Mouse (Mus musculus) limb, embryonic 12.5 days (tissue): ENCODE results near the gene Zfp839. TPM values are rescaled to one million over a fixed set of nuclear protein-coding genes. Genes with fewer than 3 reads are reported as not detected.
A peak's percentile ranks its signal among the peaks of the same experiment; 100 is the strongest.

Experiments used
- ATAC-seq: fragments of 200-750 bp; cut with Nextera tagmentation; 2 replicates; pipeline ENCODE4 v1.8.0; 2017; ENCODE audit warnings: low read depth, moderate TSS enrichment; ENCODE audit not compliant: insufficient number of reproducible peaks, insufficient read depth, low FRiP score, low TSS enrichment
- H3K27ac ChIP-seq: fragments of 300-500 bp; sonication (generic); 2 replicates; pipeline ENCODE4 v1.5.1; 2016; ENCODE audit warnings: mild to moderate bottlenecking, moderate library complexity
- H3K27me3 ChIP-seq: fragments of 300-500 bp; sonication (generic); 2 replicates; pipeline ENCODE4 v1.6.1; 2016; ENCODE audit warnings: mild to moderate bottlenecking, moderate library complexity
- H3K36me3 ChIP-seq: fragments of 300-500 bp; sonication (generic); 2 replicates; pipeline ENCODE4 v1.6.1; 2016; ENCODE audit warnings: mild to moderate bottlenecking, moderate library complexity
- H3K4me1 ChIP-seq: fragments of 300-500 bp; sonication (generic); replicated peaks from 2 replicates; pipeline ENCODE4 v1.6.1; 2016
- H3K4me2 ChIP-seq: fragments of 300-500 bp; sonication (generic); 2 replicates; pipeline ENCODE4 v1.6.1; 2016; ENCODE audit warnings: mild to moderate bottlenecking, moderate library complexity
- H3K4me3 ChIP-seq: fragments of 300-500 bp; sonication (generic); replicated peaks from 2 replicates; pipeline ENCODE4 v1.5.1; 2016; ENCODE audit warnings: mild to moderate bottlenecking
- H3K9ac ChIP-seq: fragments of 300-500 bp; sonication (generic); replicated peaks from 2 replicates; pipeline ENCODE4 v1.6.1; 2016; ENCODE audit warnings: mild to moderate bottlenecking, moderate library complexity
- H3K9me3 ChIP-seq: fragments of 300-500 bp; sonication (generic); 2 replicates; pipeline ENCODE4 v1.6.1; 2016; ENCODE audit warnings: mild to moderate bottlenecking, moderate library complexity
- WGBS: fragments of 180-500 bp; shearing (Covaris S2); methylation state at CpG from one replicate; pipeline ENCODE4 v1.1.7; 2016; 5-methylcytosine and 5-hydroxymethylcytosine counted together
- polyA plus RNA-seq: library from polyadenylated mRNA; unstranded; fragments of >200 nt; fragmentation: Nextera tagmentation; extraction: Ambion mirVana; gene quantifications from 2 replicates; pipeline ENCODE4 v1.2.1, GENCODE M21; 2016

Zfp839 gene
- polyA plus RNA-seq, 1 experiment from 2014 or later = 8.2 TPM

- H3K9ac ChIP-seq = no peak overlapping the region
- no peaks in the 10 kb centered on the region for H3K9me3 ChIP-seq
- H3K4me3 ChIP-seq = no peak overlapping the region
- no peak for ATAC-seq
- WGBS = 73% methylated on average over 5 of the region's 5 CpGs
- H3K4me1 ChIP-seq = peaks cover 11% of the 10 kb centered on the region
- peaks cover 35% of the 10 kb centered on the region for H3K27me3 ChIP-seq
- H3K27ac ChIP-seq = no peak overlapping the region
- H3K4me2 ChIP-seq = no peak overlapping the region; the same call in 1 of the 2 replicates
- no peaks in the 10 kb centered on the region for H3K36me3 ChIP-seq
These were observed 8.1 kb upstream of the Zfp839 start for GRCm38 (mm10) chr12:110841731-110842493.

- H3K4me3 ChIP-seq = peak overlapping the region; percentile 43
- H3K4me1 ChIP-seq = peaks cover 5% of the 10 kb centered on the region
- H3K27ac ChIP-seq = no peak overlapping the region
- no peaks in the 10 kb centered on the region for H3K9me3 ChIP-seq
- peaks cover 37% of the 10 kb centered on the region for H3K27me3 ChIP-seq
- 19% methylated on average over 32 of the region's 32 CpGs for WGBS
- H3K4me2 ChIP-seq = peak overlapping the region; percentile 63
- ATAC-seq = no peak
- no peaks in the 10 kb centered on the region for H3K36me3 ChIP-seq
- peak overlapping the region; percentile 37; the same call in 1 of the 2 replicates for H3K9ac ChIP-seq
These were observed 6.6 kb upstream of the Zfp839 start for GRCm38 (mm10) chr12:110843194-110844048.

- peak overlapping the region; percentile 57 for H3K9ac ChIP-seq
- no peak for ATAC-seq
- no peaks in the 10 kb centered on the region for H3K36me3 ChIP-seq
- H3K4me1 ChIP-seq = peaks cover 5% of the 10 kb centered on the region
- 2% methylated on average over 42 of the region's 42 CpGs for WGBS
- H3K4me2 ChIP-seq = peak overlapping the region; percentile 63
- peak overlapping the region; percentile 43 for H3K4me3 ChIP-seq
- H3K27ac ChIP-seq = no peak overlapping the region
- H3K9me3 ChIP-seq = no peaks in the 10 kb centered on the region
- peaks cover 35% of the 10 kb centered on the region for H3K27me3 ChIP-seq
These were observed 5.6 kb upstream of the Zfp839 start for GRCm38 (mm10) chr12:110844227-110845130.

GRCm38 (mm10) chr12:110845131-110845880 lies 4.7 kb upstream of the Zfp839 start:
- Histone ChIP-seq H3K36me3 (no peaks in the 10 kb centered on the region), H3K27me3 (peaks cover 35% of the 10 kb centered on the region), H3K4me2 (peak overlapping the region; percentile 63), H3K27ac (0 out of 2 replicates have a peak overlapping the region, but pooled peaks have one; percentile 50), H3K9me3 (no peaks in the 10 kb centered on the region), H3K4me1 (peaks cover 5% of the 10 kb centered on the region), H3K4me3 (peak overlapping the region; percentile 43), H3K9ac (peak overlapping the region; percentile 57)
- WGBS = under 1% methylated on average over 36 of the region's 36 CpGs
- ATAC-seq = peak; percentile 72

- H3K4me1 ChIP-seq = peaks cover 12% of the 10 kb centered on the region
- H3K4me3 ChIP-seq = peak overlapping the region; percentile 43
- no peaks in the 10 kb centered on the region for H3K9me3 ChIP-seq
- H3K9ac ChIP-seq = 0 out of 2 replicates have a peak overlapping the region, but pooled peaks have one; percentile 57
- H3K36me3 ChIP-seq = no peaks in the 10 kb centered on the region
- 71% methylated on average over 6 of the region's 6 CpGs for WGBS
- no peak overlapping the region for H3K27ac ChIP-seq
- ATAC-seq = no peak
- peaks cover 35% of the 10 kb centered on the region for H3K27me3 ChIP-seq
- H3K4me2 ChIP-seq = peak overlapping the region; percentile 63
These were observed 3.8 kb upstream of the Zfp839 start for GRCm38 (mm10) chr12:110846191-110846765.

- peak overlapping the region; percentile 97 for H3K4me3 ChIP-seq
- 14% methylated on average over 9 of the region's 9 CpGs for WGBS
- 0 out of 2 replicates have a peak, but pooled peaks have one; percentile 4 for ATAC-seq
These were observed 840 bp downstream of the Zfp839 start for GRCm38 (mm10) chr12:110850929-110851256.

GRCm38 (mm10) chr12:110851414-110851813 lies 1.4 kb downstream of the Zfp839 start:
- H3K36me3 ChIP-seq = peaks cover 15% of the 10 kb centered on the region
- peak overlapping the region; percentile 96 for H3K9ac ChIP-seq
- no peak for ATAC-seq
- peaks cover 8% of the 10 kb centered on the region for H3K27me3 ChIP-seq
- H3K4me1 ChIP-seq = peaks cover 11% of the 10 kb centered on the region
- H3K4me3 ChIP-seq = peak overlapping the region; percentile 97
- H3K4me2 ChIP-seq = peak overlapping the region; percentile 75
- no peak overlapping the region for H3K27ac ChIP-seq
- 88% methylated on average over 12 of the region's 12 CpGs for WGBS
- H3K9me3 ChIP-seq = no peaks in the 10 kb centered on the region

More at GRCm38 (mm10) chr12:110850929-110851256, 840 bp downstream of the Zfp839 start:
- Histone ChIP-seq H3K27ac (peak overlapping the region; percentile 74; the same call in 1 of the 2 replicates), H3K9me3 (no peaks in the 10 kb centered on the region), H3K27me3 (peaks cover 13% of the 10 kb centered on the region), H3K4me2 (peak overlapping the region; percentile 75), H3K9ac (peak overlapping the region; percentile 96), H3K36me3 (peaks cover 10% of the 10 kb centered on the region), H3K4me1 (peaks cover 14% of the 10 kb centered on the region)

- Histone ChIP-seq H3K4me1 (peaks cover 11% of the 10 kb centered on the region), H3K4me3 (no peak overlapping the region), H3K4me2 (no peak overlapping the region), H3K9ac (no peak overlapping the region), H3K27ac (no peak overlapping the region), H3K9me3 (no peaks in the 10 kb centered on the region), H3K36me3 (peaks cover 20% of the 10 kb centered on the region), H3K27me3 (peaks cover 3% of the 10 kb centered on the region; the same call in 1 of the 2 replicates)
- 82% methylated on average over 1 of the region's 1 CpGs for WGBS
- no peak for ATAC-seq
These were observed 1.9 kb downstream of the Zfp839 start for GRCm38 (mm10) chr12:110851923-110852322.

- H3K27ac ChIP-seq = no peak overlapping the region
These were observed 5.0 kb downstream of the Zfp839 start for GRCm38 (mm10) chr12:110854786-110855737.

More at GRCm38 (mm10) chr12:110854786-110855737, 5.0 kb downstream of the Zfp839 start:
- no peaks in the 10 kb centered on the region for H3K27me3 ChIP-seq
- WGBS = 86% methylated on average over 32 of the region's 32 CpGs
- H3K9me3 ChIP-seq = no peaks in the 10 kb centered on the region
- no peak overlapping the region for H3K4me3 ChIP-seq
- H3K9ac ChIP-seq = no peak overlapping the region
- no peak overlapping the region for H3K4me2 ChIP-seq
- peaks cover 42% of the 10 kb centered on the region for H3K36me3 ChIP-seq
- H3K4me1 ChIP-seq = peaks cover 11% of the 10 kb centered on the region
- ATAC-seq = no peak
